Mouse (Mus musculus) MEL (cell line): Measurements from ENCODE around the gene Pxylp1. TPM values are rescaled to one million over a fixed set of nuclear protein-coding genes. Genes with fewer than 3 reads are reported as not detected.

ENCODE experiments used
- DNase-seq: peaks from one replicate; pipeline ENCODE4 v3.0.0; 2011; ENCODE audit warnings: low read depth, low spot score
- H3K27ac ChIP-seq: 2 replicates; pipeline ENCODE4 v1.5.1; 2012; ENCODE audit warnings: low read depth, mild to moderate bottlenecking, control low read depth, low read length, moderate library complexity; ENCODE audit not compliant: control insufficient read depth
- H3K27me3 ChIP-seq, 2 experiments: fragments of 150-350 bp in 1 of 2; sonication (generic) in 1 of 2; 2 replicates each; pipeline ENCODE4 v1.6.1; 2012; ENCODE audit warnings: low read length in 2 of 2, mild to moderate bottlenecking in 2 of 2, improper control_type of control experiment in 1 of 2, moderate library complexity in 1 of 2; ENCODE audit not compliant: insufficient read depth in 2 of 2, control insufficient read depth in 1 of 2
- H3K36me3 ChIP-seq, 2 experiments: 2 replicates each; pipeline ENCODE4 v1.6.1; 2012 to 2014; ENCODE audit warnings: low read length in 2 of 2, improper control_type of control experiment in 1 of 2, inconsistent platforms in 1 of 2, mild to moderate bottlenecking in 1 of 2; ENCODE audit not compliant: insufficient read depth in 2 of 2, control insufficient read depth in 1 of 2
- H3K4me1 ChIP-seq, 2 experiments: fragments of 150-350 bp in 1 of 2; sonication (generic) in 1 of 2; 2 replicates each; pipeline ENCODE4 v1.6.1; 2012; ENCODE audit warnings: low read length in 2 of 2, improper control_type of control experiment in 1 of 2, mild to moderate bottlenecking in 1 of 2; ENCODE audit not compliant: insufficient read depth in 2 of 2, control insufficient read depth in 1 of 2
- H3K4me3 ChIP-seq, 2 experiments: fragments of 150-350 bp in 1 of 2; sonication (generic) in 1 of 2; 2 replicates each; pipeline ENCODE4 v1.5.1; 2012; ENCODE audit warnings: low read depth in 2 of 2, low read length in 2 of 2, mild to moderate bottlenecking in 2 of 2, moderate library complexity in 2 of 2, control low read depth in 1 of 2, improper control_type of control experiment in 1 of 2; ENCODE audit not compliant: control insufficient read depth in 1 of 2, insufficient read depth in 1 of 2
- H3K79me2 ChIP-seq: 2 replicates; pipeline ENCODE4 v1.6.1; 2012; ENCODE audit warnings: mild to moderate bottlenecking, low read length, moderate library complexity; ENCODE audit not compliant: control insufficient read depth, poor library complexity, insufficient read depth
- H3K9ac ChIP-seq: 2 replicates; pipeline ENCODE4 v1.6.1; 2012; ENCODE audit warnings: low read depth, mild to moderate bottlenecking, control low read depth, low read length, moderate library complexity; ENCODE audit not compliant: control insufficient read depth, poor library complexity, severe bottlenecking
- H3K9me3 ChIP-seq: fragments of 150-350 bp; sonication (generic); replicated peaks from 2 replicates; pipeline ENCODE4 v1.6.1; 2012; ENCODE audit warnings: mild to moderate bottlenecking, low read length, improper control_type of control experiment, moderate library complexity; ENCODE audit not compliant: insufficient read depth
- BHLHE40 ChIP-seq: IDR thresholded peaks from 2 replicates; pipeline ENCODE4 v1.6.1; 2012; ENCODE audit warnings: low read depth, mild to moderate bottlenecking, inconsistent platforms, low read length, improper control_type of control experiment, borderline replicate concordance
- CTCF ChIP-seq, 3 experiments: IDR thresholded peaks in 2 of 3; conservative IDR thresholded peaks in 1 of 3; 2 replicates each; pipeline ENCODE4 v1.5.1; 2011 to 2012; ENCODE audit warnings: low read length in 3 of 3, low read depth in 2 of 3, mild to moderate bottlenecking in 2 of 3, improper control_type of control experiment in 1 of 3, inconsistent platforms in 1 of 3, mixed read lengths in 1 of 3, moderate library complexity in 1 of 3; ENCODE audit not compliant: control insufficient read depth in 1 of 3, insufficient read depth in 1 of 3, poor library complexity in 1 of 3, severe bottlenecking in 1 of 3
- E2F4 ChIP-seq: IDR thresholded peaks from 2 replicates; pipeline ENCODE4 v1.6.1; 2011; ENCODE audit warnings: low read depth, low read length, improper control_type of control experiment, borderline replicate concordance
- EP300 ChIP-seq, 2 experiments: IDR thresholded peaks; 2 replicates each; pipeline ENCODE4 v1.6.1; 2011; ENCODE audit warnings: improper control_type of control experiment in 2 of 2, low read length in 2 of 2, low read depth in 1 of 2, mild to moderate bottlenecking in 1 of 2
- GATA1 ChIP-seq: IDR thresholded peaks from 2 replicates; pipeline ENCODE4 v1.6.1; 2011; ENCODE audit warnings: low read depth, low read length, improper control_type of control experiment
- MAFK ChIP-seq: IDR thresholded peaks from 2 replicates; pipeline ENCODE4 v1.6.1; 2011; ENCODE audit warnings: low read depth, mild to moderate bottlenecking, low read length, improper control_type of control experiment, borderline replicate concordance
- MXI1 ChIP-seq: IDR thresholded peaks from 2 replicates; pipeline ENCODE4 v1.6.1; 2011; ENCODE audit warnings: mild to moderate bottlenecking, low read depth, low read length, improper control_type of control experiment
- MYB ChIP-seq: IDR thresholded peaks from 2 replicates; pipeline ENCODE4 v1.6.1; 2011; ENCODE audit warnings: mild to moderate bottlenecking, low read depth, low read length, improper control_type of control experiment
- MYC ChIP-seq: IDR thresholded peaks from 2 replicates; pipeline ENCODE4 v1.6.1; 2011; ENCODE audit warnings: low read depth, mild to moderate bottlenecking, low read length, improper control_type of control experiment, moderate library complexity
- NRF1 ChIP-seq: IDR thresholded peaks from 2 replicates; pipeline ENCODE4 v1.6.1; 2014; ENCODE audit warnings: low read depth, mild to moderate bottlenecking, inconsistent platforms, low read length, improper control_type of control experiment, moderate library complexity; ENCODE audit not compliant: poor library complexity, insufficient read depth, severe bottlenecking
- POLR2AphosphoS2 ChIP-seq: IDR thresholded peaks from 2 replicates; pipeline ENCODE4 v1.6.1; 2011; ENCODE audit warnings: low read length, improper control_type of control experiment
- TCF12 ChIP-seq: IDR thresholded peaks from 2 replicates; pipeline ENCODE4 v1.6.1; 2014; ENCODE audit warnings: low read depth, mild to moderate bottlenecking, inconsistent platforms, low read length, improper control_type of control experiment, moderate library complexity
- UBTF ChIP-seq: IDR thresholded peaks from 2 replicates; pipeline ENCODE4 v1.6.1; 2012; ENCODE audit warnings: low read depth, mild to moderate bottlenecking, inconsistent platforms, low read length, improper control_type of control experiment, moderate library complexity, borderline replicate concordance; ENCODE audit not compliant: insufficient read depth
- USF1 ChIP-seq: IDR thresholded peaks from 2 replicates; pipeline ENCODE4 v1.6.1; 2014; ENCODE audit warnings: low read depth, mild to moderate bottlenecking, inconsistent platforms, low read length, improper control_type of control experiment, moderate library complexity
- USF2 ChIP-seq, 2 experiments: IDR thresholded peaks; 2 replicates each; pipeline ENCODE4 v1.6.1; 2011 to 2012; ENCODE audit warnings: improper control_type of control experiment in 2 of 2, low read length in 2 of 2, borderline replicate concordance in 1 of 2, inconsistent platforms in 1 of 2, low read depth in 1 of 2, mild to moderate bottlenecking in 1 of 2; ENCODE audit not compliant: insufficient read depth in 1 of 2
- ZC3H11A ChIP-seq: IDR thresholded peaks from 2 replicates; pipeline ENCODE4 v1.6.1; 2012; ENCODE audit warnings: low read depth, mild to moderate bottlenecking, inconsistent platforms, low read length, improper control_type of control experiment
- ZKSCAN1 ChIP-seq: IDR thresholded peaks from 2 replicates; pipeline ENCODE4 v1.6.1; 2012; ENCODE audit warnings: low read depth, mild to moderate bottlenecking, inconsistent platforms, low read length, improper control_type of control experiment, moderate library complexity
- ZNF384 ChIP-seq: IDR thresholded peaks from 2 replicates; pipeline ENCODE4 v1.6.1; 2012; ENCODE audit warnings: low read depth, mild to moderate bottlenecking, inconsistent platforms, low read length, improper control_type of control experiment
- polyA plus RNA-seq, 2 experiments: library from polyadenylated mRNA; stranded (reverse) in 1 of 2; unstranded in 1 of 2; fragments of >175 nt in 1 of 2; fragments of >200 nt in 1 of 2; gene quantifications; 2 replicates each; pipeline versions ENCODE4 v1.2.1 to v1.2.4; 2012; ENCODE audit warnings: low replicate concordance in 2 of 2, low read depth in 1 of 2; ENCODE audit not compliant: insufficient read length in 2 of 2, insufficient read depth in 1 of 2, missing spikeins in 1 of 2
- total RNA-seq: library from RNA; depleted of rRNA; stranded (reverse); fragments of 300-350 nt; gene quantifications from 2 replicates; pipeline ENCODE4 v1.2.3, GENCODE M21; 2012

The Pxylp1 gene
- total and polyA plus RNA-seq, 3 experiments = 5.7 to 9.9 TPM; not detected in 1

DNA sequence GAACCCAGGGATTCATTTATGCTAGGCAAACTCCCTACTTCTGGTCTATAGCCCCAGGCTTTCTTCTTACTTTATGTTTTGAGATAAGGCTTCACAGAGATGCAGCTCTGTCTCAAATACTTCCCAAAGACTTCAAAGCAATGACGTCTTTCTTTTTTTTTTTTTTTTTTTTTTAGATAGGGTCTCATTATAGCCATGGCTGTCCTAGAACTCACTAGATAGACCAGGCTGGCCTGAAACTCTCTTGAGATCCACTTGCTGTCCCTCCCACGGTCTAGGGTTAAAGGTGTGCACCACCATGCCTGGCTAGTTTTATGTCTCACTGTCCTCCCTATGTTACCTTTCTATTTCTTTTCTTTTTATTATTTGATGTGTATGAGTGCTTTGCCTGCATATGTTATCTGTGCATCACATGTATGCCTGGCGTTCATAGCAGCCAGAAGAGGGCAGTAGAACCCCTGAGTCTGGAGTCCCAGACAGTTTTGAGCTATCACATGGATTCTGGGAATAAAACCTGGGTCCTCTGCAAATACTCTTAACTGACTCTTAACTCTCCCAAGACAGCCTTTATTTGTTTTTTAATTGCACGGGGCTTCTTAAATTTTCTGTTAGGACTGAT lies 102.0 kb downstream of the Pxylp1 start (continued):
- TF ChIP-seq USF2 (IDR thresholded peaks at IDR 0.05; ENCODE audit: borderline replicate concordance in 1 of 2, insufficient read depth in 1 of 2, low read depth in 1 of 2, low read length in 2 of 2) (no peak), MYB (no peak), ZC3H11A (peak; percentile 45; the same call in 1 of the 2 replicates), TCF12 (no peak), UBTF (no peak), ZKSCAN1 (no peak), ZNF384 (peak; percentile 94), BHLHE40 (0 out of 2 replicates have a peak, but pooled peaks have one; percentile 9), MYC (peak; percentile 77; the same call in 1 of the 2 replicates), CTCF (IDR thresholded peaks at IDR 0.05 in 2 of 3, conservative IDR thresholded peaks at IDR 0.05 in 1 of 3; ENCODE audit: control insufficient read depth in 1 of 3, insufficient read depth in 1 of 3, low read depth in 2 of 3, low read length in 3 of 3, poor library complexity in 1 of 3, severe bottlenecking in 1 of 3) (peak; percentile 66 to 72 (median 71)), MXI1 (peak; percentile 54), USF1 (peak; percentile 63; the same call in 1 of the 2 replicates), MAFK (no peak), NRF1 (no peak), E2F4 (no peak), GATA1 (peak; percentile 78)
- TF ChIP-seq, all 39 proteins: peak for 15

GRCm38 (mm10) chr9:96789906-96790305 lies 102.6 kb downstream of the Pxylp1 start:
- no peak for TF ChIP-seq CTCF (IDR thresholded peaks at IDR 0.05 in 2 of 3, conservative IDR thresholded peaks at IDR 0.05 in 1 of 3; ENCODE audit: control insufficient read depth in 1 of 3, insufficient read depth in 1 of 3, low read depth in 2 of 3, low read length in 3 of 3, poor library complexity in 1 of 3, severe bottlenecking in 1 of 3)
- no peak for TF ChIP-seq EP300 (IDR thresholded peaks at IDR 0.05; ENCODE audit: low read depth in 1 of 2, low read length in 2 of 2)
- no peak for TF ChIP-seq BHLHE40
- TF ChIP-seq POLR2AphosphoS2 = no peak
- H3K79me2 ChIP-seq = no peaks in the 10 kb centered on the region
- no peaks in the 10 kb centered on the region for H3K27me3 ChIP-seq
- no peak overlapping the region for H3K9ac ChIP-seq
- no peak overlapping the region for H3K4me3 ChIP-seq
- H3K36me3 ChIP-seq = peaks cover 0 to 39% of the 10 kb centered on the region in 2 experiments; a peak in 2 of 4 replicates
- peaks cover 13 to 41% of the 10 kb centered on the region in 2 experiments for H3K4me1 ChIP-seq
- DNase-seq = no peak
- no peak overlapping the region for H3K27ac ChIP-seq
- no peaks in the 10 kb centered on the region for H3K9me3 ChIP-seq
